Mouse (Mus musculus): Measurements from ENCODE around the gene Inka2.

Gene Inka2

GRCm38 (mm10) chr3:105721681-105722201 lies 17.3 kb downstream of the Inka2 start:
- peak; percentile 78 for DNase-seq (ENCODE audit: low read depth, low spot score)

DNA sequence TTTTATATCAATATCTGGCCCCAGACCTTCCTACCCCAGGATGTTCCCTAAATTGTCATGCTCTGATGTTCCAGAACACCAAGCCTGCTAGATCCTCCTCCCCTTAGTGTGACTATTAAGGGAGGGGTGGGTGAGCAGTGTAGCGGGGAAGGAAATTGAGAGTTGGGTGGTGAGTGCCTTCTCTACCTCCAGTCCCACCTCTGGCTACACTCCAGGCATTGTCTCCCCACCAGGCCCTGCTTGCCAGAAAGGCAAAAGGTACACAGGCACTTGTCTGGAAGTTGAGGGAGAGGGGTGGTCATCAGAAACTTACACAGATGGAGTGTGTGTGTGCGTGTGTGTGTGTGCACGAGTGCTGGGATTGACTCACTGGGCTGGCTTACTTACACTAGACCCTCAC lies 18.1 kb downstream of the Inka2 start:
- DNase-seq (ENCODE audit: low read depth, low spot score), result no peak

DNA sequence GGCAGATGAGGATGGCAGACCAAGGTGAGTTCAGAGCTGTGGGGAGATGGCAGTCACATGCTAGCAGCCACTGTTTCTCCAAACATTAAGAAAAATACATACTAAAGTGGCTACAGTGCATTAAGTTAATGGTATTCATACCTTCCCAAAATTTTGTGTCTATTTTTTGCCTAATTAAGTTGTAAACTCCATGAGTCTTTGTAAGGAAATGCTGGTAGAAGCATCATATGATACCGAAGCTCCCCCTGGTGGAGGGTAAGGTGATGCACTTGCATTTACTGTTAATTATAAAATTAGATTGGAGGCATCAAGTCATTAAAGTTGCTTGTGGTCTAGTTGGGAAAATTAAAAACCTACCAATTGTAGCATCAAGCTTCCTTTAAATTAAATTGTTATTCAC lies 21.6 kb downstream of the Inka2 start:
- DNase-seq (ENCODE audit: low read depth, low spot score), result peak; percentile 61

DNA sequence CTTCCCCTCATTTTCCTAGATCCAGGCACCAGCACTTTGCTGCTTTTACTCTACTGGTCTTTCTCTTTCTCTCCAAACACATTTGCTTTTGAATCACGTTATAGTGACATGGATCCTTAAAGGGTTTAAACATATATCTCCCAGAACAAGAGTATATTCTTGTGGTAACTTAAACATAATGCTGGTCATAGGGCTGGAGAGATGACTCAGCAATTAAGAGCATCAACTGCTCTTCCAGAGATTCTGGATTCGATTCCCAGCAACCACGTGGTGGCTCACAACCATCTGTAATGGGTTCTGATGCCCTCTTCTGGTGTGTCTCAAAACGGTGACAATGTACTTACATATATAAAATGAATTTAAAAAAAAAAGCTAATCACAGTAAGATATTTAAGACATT lies 28.0 kb downstream of the Inka2 start:
- DNase-seq (ENCODE audit: low read depth, low spot score), result no peak

DNA sequence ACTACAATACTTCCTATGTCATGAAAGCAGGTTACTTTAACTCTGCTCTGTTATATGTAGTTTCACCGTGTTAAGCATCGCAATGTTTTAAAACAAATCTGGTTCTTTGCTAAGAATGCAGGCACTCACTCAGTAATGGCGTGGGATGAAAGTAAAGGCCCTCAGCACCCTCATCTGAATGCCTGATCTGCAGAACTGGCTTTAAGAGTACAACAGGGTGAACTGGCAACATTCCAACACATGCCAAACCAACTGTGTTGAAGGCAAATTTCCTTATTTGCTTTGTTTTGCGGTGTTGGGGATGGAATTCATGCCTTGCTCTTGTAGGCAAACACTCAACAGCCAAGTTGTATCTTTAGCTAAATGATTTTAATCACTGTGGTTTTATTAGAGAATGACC lies 29.1 kb downstream of the Inka2 start:
- DNase-seq (ENCODE audit: low read depth, low spot score), result no peak

- no peak for DNase-seq (ENCODE audit: low read depth, low spot score)
Measured at GRCm38 (mm10) chr3:105735285-105735684, 30.9 kb downstream of the Inka2 start.

DNA sequence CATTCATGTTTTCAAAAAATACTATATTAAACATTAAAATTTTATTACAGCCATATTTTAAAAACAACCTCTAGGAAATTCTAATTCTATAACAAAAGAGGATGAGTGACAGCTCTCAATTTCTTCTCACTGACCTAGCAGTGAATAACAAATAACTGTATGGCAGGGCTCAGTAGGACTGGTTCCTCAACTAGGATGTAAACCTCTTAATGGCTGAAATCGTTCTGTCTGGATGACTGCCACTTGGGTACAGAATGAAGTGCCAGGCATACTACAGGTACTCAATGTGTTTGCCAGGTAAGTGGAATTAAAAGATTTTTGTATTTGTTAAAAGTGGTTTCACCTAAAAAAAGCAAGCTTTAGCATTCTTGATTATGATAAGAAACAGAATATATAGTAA lies 31.7 kb downstream of the Inka2 start:
- DNase-seq (ENCODE audit: low read depth, low spot score), result no peak

- DNase-seq (ENCODE audit: low read depth, low spot score), result no peak
Measured at GRCm38 (mm10) chr3:105737070-105737469, 32.7 kb downstream of the Inka2 start.

- DNase-seq (ENCODE audit: low read depth, low spot score), result no peak
Measured at GRCm38 (mm10) chr3:105737666-105738065, 33.3 kb downstream of the Inka2 start.

DNA sequence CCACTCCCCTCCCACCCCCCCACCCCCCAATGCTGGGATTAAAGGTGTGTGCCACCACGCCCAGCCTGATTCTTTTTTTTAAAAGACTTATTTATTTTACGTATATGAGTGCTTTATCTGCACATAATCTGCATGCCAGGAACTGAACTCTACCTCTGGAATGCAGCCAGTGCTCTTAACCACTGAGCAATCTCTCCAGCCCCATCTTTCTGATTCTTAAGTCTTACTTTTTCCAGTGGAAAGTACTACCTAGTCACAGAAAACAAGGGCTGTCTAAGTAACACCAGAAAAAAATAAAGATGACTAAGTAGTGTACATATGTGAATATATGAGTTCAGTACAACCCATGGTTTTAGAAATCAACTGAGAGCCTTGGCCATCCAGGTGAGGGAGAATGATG lies 42.1 kb downstream of the Inka2 start:
- DNase-seq (ENCODE audit: low read depth, low spot score), result no peak

DNA sequence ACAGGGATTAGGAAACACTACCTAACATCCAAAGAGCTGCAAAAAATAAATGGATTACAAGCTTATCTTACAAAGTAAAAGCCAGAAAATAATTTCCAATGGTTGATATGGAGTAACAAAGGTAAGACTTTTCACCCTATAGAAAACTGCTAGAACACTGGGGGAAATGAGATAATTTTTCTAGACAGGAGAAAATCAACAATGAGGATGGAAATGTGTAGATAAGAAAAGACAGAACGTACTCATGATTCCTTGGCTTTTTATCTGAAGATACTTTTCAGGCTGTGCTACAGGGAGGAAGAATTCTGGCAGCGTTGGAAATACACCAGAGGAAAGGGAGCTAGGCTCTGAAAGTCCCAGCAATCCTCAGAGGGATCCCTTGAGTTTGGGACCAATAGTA lies 46.4 kb downstream of the Inka2 start:
- no peak for DNase-seq (ENCODE audit: low read depth, low spot score)

DNA sequence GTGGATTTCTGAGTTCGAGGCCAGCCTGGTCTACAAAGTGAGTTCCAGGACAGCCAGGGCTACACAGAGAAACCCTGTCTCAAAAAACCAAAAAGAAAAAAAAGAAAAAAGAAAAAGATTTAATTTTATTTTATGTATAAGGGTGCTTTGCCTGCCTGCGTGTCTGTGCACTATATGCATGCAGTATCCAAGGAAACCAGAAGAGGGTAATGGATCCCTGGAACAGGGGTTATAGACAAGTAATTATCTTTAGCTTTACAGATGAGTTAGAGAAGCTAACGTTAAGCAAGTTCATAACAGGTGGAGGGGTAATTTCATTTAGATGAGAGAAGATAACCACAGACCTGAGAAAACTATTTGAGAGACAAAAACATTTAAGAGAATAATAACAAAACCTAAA lies 49.8 kb downstream of the Inka2 start:
- DNase-seq (ENCODE audit: low read depth, low spot score), result no peak

GRCm38 (mm10) chr3:105755123-105755522 lies 50.7 kb downstream of the Inka2 start:
- DNase-seq (ENCODE audit: low read depth, low spot score), result no peak

- DNase-seq (ENCODE audit: low read depth, low spot score), result no peak
Measured at GRCm38 (mm10) chr3:105756505-105756904, 52.1 kb downstream of the Inka2 start.

DNA sequence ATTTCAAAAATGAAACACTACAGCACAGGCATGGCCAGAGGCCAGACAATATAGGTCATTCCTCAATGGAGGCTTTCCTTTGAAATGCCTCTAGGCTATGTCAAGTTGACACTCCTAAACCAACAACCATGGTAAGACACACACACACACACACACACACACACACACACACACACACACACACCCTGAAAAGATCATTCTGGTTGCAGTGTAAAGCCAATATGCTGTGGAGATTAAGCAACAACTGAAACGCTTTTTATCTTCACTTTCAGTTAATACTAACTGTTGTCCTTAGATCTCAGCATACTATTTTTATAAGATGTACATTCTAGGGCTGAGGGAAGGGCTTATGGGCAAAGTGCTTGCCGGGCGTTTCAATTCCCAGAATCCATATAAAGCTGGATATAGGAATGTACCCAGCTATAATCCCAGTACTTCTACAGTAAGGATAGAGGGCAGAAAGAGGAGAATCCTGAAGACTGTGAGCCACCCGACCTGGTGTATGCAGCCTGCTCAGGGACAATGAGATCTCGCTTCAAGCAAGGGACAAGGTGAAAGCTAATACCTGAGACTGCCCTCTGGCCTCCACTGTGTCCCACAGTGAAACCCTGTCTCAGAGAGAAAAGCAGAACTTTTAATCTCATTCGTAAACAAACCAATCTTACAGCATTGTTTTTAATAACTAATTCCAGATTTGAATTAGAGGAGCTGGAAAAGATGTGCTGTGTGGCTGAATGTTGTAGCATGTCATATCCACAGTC lies 53.1 kb downstream of the Inka2 start:
- DNase-seq (ENCODE audit: low read depth, low spot score), result no peak

GRCm38 (mm10) chr3:105758098-105758497 lies 53.7 kb downstream of the Inka2 start:
- no peak for DNase-seq (ENCODE audit: low read depth, low spot score)

GRCm38 (mm10) chr3:105758658-105759057 lies 54.3 kb downstream of the Inka2 start:
- no peak for DNase-seq (ENCODE audit: low read depth, low spot score)

- DNase-seq (ENCODE audit: low read depth, low spot score), result no peak
Measured at GRCm38 (mm10) chr3:105760063-105760462, 55.7 kb downstream of the Inka2 start.

GRCm38 (mm10) chr3:105763132-105763851 lies 58.9 kb downstream of the Inka2 start:
- no peak for DNase-seq (ENCODE audit: low read depth, low spot score)

GRCm38 (mm10) chr3:105768529-105768928 lies 64.1 kb downstream of the Inka2 start:
- no peak for DNase-seq (ENCODE audit: low read depth, low spot score)

- DNase-seq (ENCODE audit: low read depth, low spot score), result no peak
Measured at GRCm38 (mm10) chr3:105769380-105769779, 65.0 kb downstream of the Inka2 start.
